Mouse (Mus musculus) CH12.LX (cell line): ENCODE results near the gene Pa2g4.

Experiments
- BHLHE40 ChIP-seq: IDR thresholded peaks from 2 replicates; pipeline ENCODE4 v1.6.1; 2011; ENCODE audit warnings: mild to moderate bottlenecking, low read depth, low read length, improper control_type of control experiment
- CTCF ChIP-seq, 2 experiments: IDR thresholded peaks in 1 of 2; conservative IDR thresholded peaks in 1 of 2; 2 replicates each; pipeline ENCODE4 v1.5.1; 2011 to 2012; ENCODE audit warnings: low read depth in 2 of 2, low read length in 2 of 2, improper control_type of control experiment in 1 of 2, inconsistent platforms in 1 of 2, mild to moderate bottlenecking in 1 of 2, moderate library complexity in 1 of 2
- EP300 ChIP-seq: IDR thresholded peaks from 2 replicates; pipeline ENCODE4 v1.6.1; 2011; ENCODE audit warnings: low read length, improper control_type of control experiment
- GABPA ChIP-seq: IDR thresholded peaks from 2 replicates; pipeline ENCODE4 v1.6.1; 2012; ENCODE audit warnings: low read depth, low read length, improper control_type of control experiment, inconsistent platforms; ENCODE audit not compliant: insufficient replicate concordance
- MAFK ChIP-seq: IDR thresholded peaks from 2 replicates; pipeline ENCODE4 v1.6.1; 2011; ENCODE audit warnings: low read length, improper control_type of control experiment; ENCODE audit not compliant: insufficient replicate concordance
- MXI1 ChIP-seq: IDR thresholded peaks from 2 replicates; pipeline ENCODE4 v1.6.1; 2011; ENCODE audit warnings: mild to moderate bottlenecking, low read depth, low read length, improper control_type of control experiment
- MYC ChIP-seq: IDR thresholded peaks from 2 replicates; pipeline ENCODE4 v1.6.1; 2011; ENCODE audit warnings: low read depth, mild to moderate bottlenecking, improper control_type of control experiment, low read length
- POLR2A ChIP-seq: IDR thresholded peaks from 2 replicates; pipeline ENCODE4 v1.6.1; 2011; ENCODE audit warnings: low read depth, mild to moderate bottlenecking, improper control_type of control experiment, low read length
- POLR2AphosphoS2 ChIP-seq: IDR thresholded peaks from 2 replicates; pipeline ENCODE4 v1.6.1; 2011; ENCODE audit warnings: low read depth, low read length, improper control_type of control experiment
- TBP ChIP-seq: conservative IDR thresholded peaks from 2 replicates; pipeline ENCODE4 v1.6.1; 2011; ENCODE audit warnings: low read depth, low read length, improper control_type of control experiment
- TCF12 ChIP-seq: IDR thresholded peaks from 2 replicates; pipeline ENCODE4 v1.6.1; 2014; ENCODE audit warnings: low read depth, mild to moderate bottlenecking, inconsistent platforms, low read length, improper control_type of control experiment
- USF1 ChIP-seq: IDR thresholded peaks from 2 replicates; pipeline ENCODE4 v1.6.1; 2014; ENCODE audit warnings: low read depth, mild to moderate bottlenecking, inconsistent platforms, low read length, improper control_type of control experiment

GRCm38 (mm10) chr10:128587697-128588096, 21.9 kb upstream of the Pa2g4 start:
- TF ChIP-seq BHLHE40: no peak
- TF ChIP-seq CTCF (conservative IDR thresholded peaks at IDR 0.05 in 1 of 2, IDR thresholded peaks at IDR 0.05 in 1 of 2; ENCODE audit: low read depth in 2 of 2, low read length in 2 of 2): no peak
- no peak for TF ChIP-seq TCF12
- TF ChIP-seq EP300: no peak
- TF ChIP-seq TBP: no peak
- no peak for TF ChIP-seq GABPA
- no peak for TF ChIP-seq POLR2AphosphoS2
- no peak for TF ChIP-seq MXI1
- no peak for TF ChIP-seq MYC
- no peak for TF ChIP-seq POLR2A
- no peak for TF ChIP-seq USF1
- TF ChIP-seq MAFK: no peak
